Mouse (Mus musculus): ENCODE data around the gene Cyp1a2. TPM values are rescaled to one million over a fixed set of nuclear protein-coding genes. Genes with fewer than 3 reads are reported as not detected.

Cyp1a2 gene
- polyA plus RNA-seq, 1 experiment from 2014 or later: not detected

- Histone ChIP-seq H3K36me3 (ENCODE audit: insufficient read depth, low read length) (no peaks in the 10 kb centered on the region), H3K4me2 (replicated peaks; ENCODE audit: low read depth, low read length) (no peak overlapping the region), H3K27me3 (replicated peaks; ENCODE audit: insufficient read depth, low read length) (no peaks in the 10 kb centered on the region), H3K4me3 (ENCODE audit: low read depth, low read length) (no peak overlapping the region), H3K27ac (ENCODE audit: low read length) (no peak overlapping the region), H3K9me3 (ENCODE audit: low read length) (no peaks in the 10 kb centered on the region), H3K9ac (replicated peaks; ENCODE audit: low read depth) (no peak overlapping the region), H3K4me1 (ENCODE audit: insufficient read depth, low read depth, low read length) (peaks cover 18% of the 10 kb centered on the region)
- 67% methylated on average over 12 of the region's 12 CpGs for WGBS
- no peak for TF ChIP-seq EP300 (IDR thresholded peaks at IDR 0.05)
- no peak for TF ChIP-seq CTCF (IDR thresholded peaks at IDR 0.05)
- ATAC-seq: no peak
- DNase-seq (ENCODE audit: low spot score): peak; percentile 60
These were observed 36.9 kb downstream of the Cyp1a2 start for GRCm38 (mm10) chr9:57646551-57647103.

DNA sequence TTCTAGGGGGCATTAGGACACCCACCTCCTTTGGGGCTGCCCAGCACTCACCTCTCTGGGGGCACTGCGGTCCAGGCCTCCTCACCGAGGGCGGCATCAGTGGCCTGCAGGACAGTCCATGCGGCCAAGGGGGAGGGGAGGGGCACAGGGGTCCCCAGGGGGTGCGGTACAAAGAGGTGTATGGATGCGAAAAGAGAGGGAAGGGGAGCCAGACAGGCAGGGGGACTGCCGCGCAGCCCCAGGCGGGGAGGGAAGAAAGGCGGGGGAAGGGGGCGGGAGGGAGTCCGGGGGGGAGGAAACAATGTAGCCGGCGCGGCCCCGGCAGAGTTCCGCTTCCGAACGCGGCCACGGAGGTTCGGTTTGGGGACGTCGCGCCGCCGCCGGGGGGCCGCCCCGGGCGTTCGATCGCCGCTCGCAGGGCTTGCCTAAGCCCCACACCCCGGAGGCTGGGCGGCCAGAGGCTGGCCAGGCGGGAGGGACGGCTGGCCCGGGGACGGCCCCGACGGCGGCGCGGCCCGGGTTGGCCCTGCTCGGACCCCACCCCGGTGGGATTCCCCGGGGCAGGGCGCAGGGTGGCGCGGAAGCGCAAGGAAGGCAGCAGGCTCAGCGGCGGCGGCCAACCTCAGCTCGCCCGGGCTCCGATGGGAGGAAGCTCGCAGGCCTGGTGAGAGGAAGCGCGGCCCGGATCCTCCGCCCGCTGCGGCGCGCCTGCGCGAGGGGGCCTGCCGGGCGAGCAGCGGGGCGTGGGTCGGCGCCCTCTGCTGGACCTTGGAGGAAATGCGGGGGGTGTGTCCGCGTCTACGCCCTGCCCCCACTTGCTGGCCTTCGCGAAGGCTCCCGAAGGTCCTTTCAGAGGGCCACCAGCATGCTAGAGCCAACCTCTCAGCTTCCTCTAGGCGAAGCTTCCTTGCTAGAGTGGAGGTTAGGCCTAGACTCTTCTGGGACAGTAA is 38.3 kb downstream of the Cyp1a2 start:
- H3K9me3 ChIP-seq (ENCODE audit: low read length): no peaks in the 10 kb centered on the region
- peak overlapping the region; percentile 94 for H3K4me2 ChIP-seq (replicated peaks; ENCODE audit: low read depth, low read length)
- H3K9ac ChIP-seq (replicated peaks; ENCODE audit: low read depth): peak overlapping the region; percentile 94
- H3K27me3 ChIP-seq (replicated peaks; ENCODE audit: insufficient read depth, low read length): no peaks in the 10 kb centered on the region
- H3K27ac ChIP-seq (ENCODE audit: low read length): peak overlapping the region; percentile 96
- peaks cover 28% of the 10 kb centered on the region for H3K4me1 ChIP-seq (ENCODE audit: insufficient read depth, low read depth, low read length)
- TF ChIP-seq EP300 (IDR thresholded peaks at IDR 0.05): no peak
- peak; percentile 89 for TF ChIP-seq CTCF (IDR thresholded peaks at IDR 0.05)
- peak overlapping the region; percentile 93 for H3K4me3 ChIP-seq (ENCODE audit: low read depth, low read length)
- H3K36me3 ChIP-seq (ENCODE audit: insufficient read depth, low read length): no peaks in the 10 kb centered on the region
- peak; percentile 96 for DNase-seq (ENCODE audit: low spot score)
- ATAC-seq: peak; percentile 92
- WGBS: 0% methylated on average over 37 of the region's 85 CpGs

GRCm38 (mm10) chr9:57644442-57644943 is 39.0 kb downstream of the Cyp1a2 start:
- TF ChIP-seq CTCF (IDR thresholded peaks at IDR 0.05) (no peak), EP300 (IDR thresholded peaks at IDR 0.05) (no peak)
- peak overlapping the region; percentile 94 for H3K4me2 ChIP-seq (replicated peaks; ENCODE audit: low read depth, low read length)
- ATAC-seq (no peak), DNase-seq (ENCODE audit: low spot score) (no peak)
- peak overlapping the region; percentile 93 for H3K4me3 ChIP-seq (ENCODE audit: low read depth, low read length)
- H3K9ac ChIP-seq (replicated peaks; ENCODE audit: low read depth): peak overlapping the region; percentile 94
- no peaks in the 10 kb centered on the region for H3K9me3 ChIP-seq (ENCODE audit: low read length)
- WGBS: 0% methylated on average over 16 of the region's 18 CpGs
- H3K36me3 ChIP-seq (ENCODE audit: insufficient read depth, low read length): no peaks in the 10 kb centered on the region
- no peaks in the 10 kb centered on the region for H3K27me3 ChIP-seq (replicated peaks; ENCODE audit: insufficient read depth, low read length)
- peak overlapping the region; percentile 96 for H3K27ac ChIP-seq (ENCODE audit: low read length)
- H3K4me1 ChIP-seq (ENCODE audit: insufficient read depth, low read depth, low read length): peaks cover 34% of the 10 kb centered on the region

GRCm38 (mm10) chr9:57643856-57644180 is 39.7 kb downstream of the Cyp1a2 start:
- Histone ChIP-seq H3K4me2 (replicated peaks; ENCODE audit: low read depth, low read length) (peak overlapping the region; percentile 94), H3K36me3 (ENCODE audit: insufficient read depth, low read length) (no peaks in the 10 kb centered on the region), H3K4me3 (ENCODE audit: low read depth, low read length) (peak overlapping the region; percentile 93), H3K9ac (replicated peaks; ENCODE audit: low read depth) (peak overlapping the region; percentile 19; the same call in 1 of the 2 replicates), H3K4me1 (ENCODE audit: insufficient read depth, low read depth, low read length) (peaks cover 41% of the 10 kb centered on the region), H3K9me3 (ENCODE audit: low read length) (no peaks in the 10 kb centered on the region), H3K27me3 (replicated peaks; ENCODE audit: insufficient read depth, low read length) (no peaks in the 10 kb centered on the region), H3K27ac (ENCODE audit: low read length) (peak overlapping the region; percentile 43; the same call in 1 of the 2 replicates)
- TF ChIP-seq CTCF (IDR thresholded peaks at IDR 0.05) (no peak), EP300 (IDR thresholded peaks at IDR 0.05) (no peak)
- no peak for DNase-seq (ENCODE audit: low spot score)
- 23% methylated on average over 7 of the region's 7 CpGs for WGBS
- ATAC-seq: no peak

DNA sequence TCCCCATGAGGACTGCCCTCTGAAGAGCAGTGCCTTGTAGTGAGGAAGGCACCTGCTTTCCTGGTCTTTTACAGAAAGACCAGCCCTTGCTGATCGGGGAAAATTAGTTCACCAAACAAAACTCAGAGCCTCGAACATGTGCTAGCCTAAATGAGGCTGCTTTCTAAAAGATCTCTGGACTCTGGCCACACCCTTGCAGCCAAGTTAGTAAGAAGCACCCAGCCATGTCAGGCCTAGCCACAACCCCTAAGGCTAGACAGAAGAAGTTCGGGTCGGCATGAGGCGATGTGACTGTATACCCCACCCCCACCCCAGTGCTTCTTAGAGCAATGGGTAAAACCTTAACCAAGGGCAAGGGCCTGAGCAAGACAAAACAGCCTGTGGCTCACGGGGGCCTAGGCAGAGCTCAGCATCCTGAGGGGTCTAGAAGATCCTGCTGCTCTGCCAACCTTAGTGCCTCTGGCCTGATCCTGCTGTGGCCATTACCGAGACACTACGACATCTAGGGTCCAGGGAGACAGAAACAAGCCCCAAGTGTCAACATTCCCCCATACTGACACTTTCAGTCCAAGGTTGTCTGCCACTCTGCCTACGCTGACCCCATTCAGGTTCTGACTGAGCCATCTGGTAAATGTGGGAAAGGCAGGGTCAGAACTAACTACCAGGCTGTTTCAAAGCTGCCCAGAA is 40.2 kb downstream of the Cyp1a2 start:
- peak overlapping the region; percentile 93 for H3K4me3 ChIP-seq (ENCODE audit: low read depth, low read length)
- no peak for ATAC-seq
- TF ChIP-seq EP300 (IDR thresholded peaks at IDR 0.05) (no peak), CTCF (IDR thresholded peaks at IDR 0.05) (no peak)
- 66% methylated on average over 9 of the region's 9 CpGs for WGBS
- no peaks in the 10 kb centered on the region for H3K27me3 ChIP-seq (replicated peaks; ENCODE audit: insufficient read depth, low read length)
- H3K4me2 ChIP-seq (replicated peaks; ENCODE audit: low read depth, low read length): peak overlapping the region; percentile 94
- no peaks in the 10 kb centered on the region for H3K36me3 ChIP-seq (ENCODE audit: insufficient read depth, low read length)
- no peak for DNase-seq (ENCODE audit: low spot score)
- peak overlapping the region; percentile 43; the same call in 1 of the 2 replicates for H3K27ac ChIP-seq (ENCODE audit: low read length)
- peak overlapping the region; percentile 19; the same call in 1 of the 2 replicates for H3K9ac ChIP-seq (replicated peaks; ENCODE audit: low read depth)
- H3K4me1 ChIP-seq (ENCODE audit: insufficient read depth, low read depth, low read length): peaks cover 46% of the 10 kb centered on the region
- no peaks in the 10 kb centered on the region for H3K9me3 ChIP-seq (ENCODE audit: low read length)
